Mouse (Mus musculus): Measurements from ENCODE around the gene Zfp110. TPM values are rescaled to one million over a fixed set of nuclear protein-coding genes. Genes with fewer than 3 reads are reported as not detected.
"Not testable (repeated sequence)": the region's sequence is repeated elsewhere in the genome, so short reads cannot be mapped to it uniquely, and the experiment has no call there.

The Zfp110 gene
- total RNA-seq (2021): 10 to 100 TPM; 14.5 to 16.7 TPM

GRCm38 (mm10) chr7:12834162-12835120 lies at the start of gene Zfp110:
Gene Zfp110 (plus strand): TSS chr7:12834761.
- intact Hi-C loops (cut with DNase I): no loop called here
- DNase-seq (ENCODE audit: extremely low spot score in 1 of 2, low spot score in 2 of 2): peak; percentile 77 to 93

DNA sequence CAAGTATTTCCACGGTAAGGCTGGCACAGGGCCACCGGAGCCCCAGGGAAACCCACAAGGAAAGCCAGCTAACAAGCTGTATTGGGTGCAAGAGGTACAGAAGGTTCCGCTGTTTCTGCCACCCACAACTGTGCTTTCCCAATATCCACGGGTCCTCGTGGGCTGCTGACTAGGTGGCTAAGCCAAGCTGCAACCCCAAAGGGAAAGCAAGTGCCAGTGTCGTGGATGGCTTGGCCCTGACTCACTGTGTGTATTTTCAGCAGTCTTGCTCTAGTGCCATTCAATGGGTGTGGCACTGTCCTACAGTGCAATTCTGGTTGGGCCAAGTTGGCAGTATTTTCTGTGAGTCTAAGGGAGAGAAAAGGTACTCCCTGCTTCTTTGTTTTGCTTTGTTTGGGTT lies 47.2 kb upstream of the Zfp110 start:
- intact Hi-C loops (cut with DNase I): no loop called here
- DNase-seq (ENCODE audit: extremely low spot score in 1 of 2, low spot score in 2 of 2): no peak

- intact Hi-C loops (cut with DNase I): no loop called here
- peak in 1 of 2 experiments; percentile 36 for DNase-seq (ENCODE audit: extremely low spot score in 1 of 2, low spot score in 2 of 2)
Measured at GRCm38 (mm10) chr7:12788025-12788424, 46.5 kb upstream of the Zfp110 start.

- intact Hi-C loops (cut with DNase I); DNase-seq (ENCODE audit: extremely low spot score in 1 of 2, low spot score in 2 of 2): not testable (repeated sequence)
Measured at GRCm38 (mm10) chr7:12792624-12793023, 41.9 kb upstream of the Zfp110 start.

- intact Hi-C loops (cut with DNase I): no loop called here
Measured at GRCm38 (mm10) chr7:12797971-12798370, 36.6 kb upstream of the Zfp110 start.

DNA sequence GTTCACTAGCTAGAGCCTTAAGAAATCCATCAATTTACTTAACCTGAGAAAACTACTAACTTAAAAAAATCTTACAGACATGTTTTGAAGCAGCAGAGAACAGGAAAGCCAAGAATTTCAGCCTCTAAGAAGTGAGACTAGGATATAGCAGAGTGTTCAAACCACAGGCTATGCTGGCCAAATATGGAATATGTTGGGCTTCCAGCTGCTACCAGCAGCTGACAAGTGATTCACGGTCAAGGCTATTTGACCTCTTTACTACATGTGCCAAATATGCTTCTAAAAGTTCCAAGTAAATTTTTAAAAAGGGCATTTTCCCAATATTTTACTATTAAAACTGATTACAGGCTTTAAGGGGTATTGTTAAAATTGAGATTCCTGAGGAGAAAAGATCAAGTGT lies 35.0 kb upstream of the Zfp110 start:
- intact Hi-C loops (cut with DNase I): no loop called here

More at GRCm38 (mm10) chr7:12797971-12798370, 36.6 kb upstream of the Zfp110 start:
- DNase-seq (ENCODE audit: extremely low spot score in 1 of 2, low spot score in 2 of 2): no peak

GRCm38 (mm10) chr7:12802866-12803726 lies 31.5 kb upstream of the Zfp110 start, which contains the start of gene Zscan18:
Gene Zscan18 (minus strand): TSS chr7:12803635.
- peak; percentile 82 to 90 for DNase-seq (ENCODE audit: extremely low spot score in 1 of 2, low spot score in 2 of 2)
- intact Hi-C loops (cut with DNase I): no loop called here

More for the DNA sequence above, 35.0 kb upstream of the Zfp110 start:
- no peak for DNase-seq (ENCODE audit: extremely low spot score in 1 of 2, low spot score in 2 of 2)

DNA sequence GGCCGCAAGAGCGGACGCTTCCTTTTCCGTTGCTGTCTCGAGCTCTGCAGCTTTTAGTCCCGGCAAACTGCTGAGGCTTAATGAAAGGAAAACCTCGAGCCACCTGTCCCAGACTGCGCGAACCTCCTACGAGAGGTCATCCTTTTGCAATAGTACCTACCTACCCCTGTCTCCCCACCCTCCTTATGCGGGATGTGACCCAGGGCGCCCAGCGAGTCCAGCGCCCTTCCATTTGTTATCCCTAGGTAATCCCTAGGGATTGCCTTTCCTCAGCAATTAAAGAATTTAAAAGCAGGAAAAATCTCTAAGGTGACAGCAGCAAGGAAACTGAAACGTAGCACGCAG lies 30.9 kb upstream of the Zfp110 start:
- intact Hi-C loops (cut with DNase I): no loop called here
- DNase-seq (ENCODE audit: extremely low spot score in 1 of 2, low spot score in 2 of 2): no peak

DNA sequence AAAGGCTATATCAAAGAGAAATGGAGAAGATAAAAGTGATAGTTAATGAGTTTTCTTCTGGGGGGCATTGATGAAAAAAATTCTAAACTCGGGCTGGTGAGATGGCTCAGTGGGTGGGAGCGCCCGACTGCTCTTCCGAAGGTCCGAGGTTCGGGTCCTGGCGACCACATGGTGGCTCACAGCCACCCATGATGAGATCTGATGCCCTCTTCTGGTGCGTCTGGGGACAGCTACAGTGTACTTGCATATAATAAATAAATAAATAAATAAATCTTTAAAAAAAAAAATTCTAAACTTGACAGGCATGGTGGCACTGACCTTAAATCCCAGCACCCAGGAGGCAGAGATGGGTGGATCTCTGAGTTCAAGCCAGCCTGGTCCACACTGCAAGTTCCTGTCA lies 19.0 kb upstream of the Zfp110 start:
- no peak for DNase-seq (ENCODE audit: extremely low spot score in 1 of 2, low spot score in 2 of 2)
- intact Hi-C loops (cut with DNase I): no loop called here

GRCm38 (mm10) chr7:12818521-12819295 lies 15.9 kb upstream of the Zfp110 start, which contains the start of gene Zfp329:
Gene Zfp329 (minus strand): TSS chr7:12818858.
- peak; percentile 90 to 95 for DNase-seq (ENCODE audit: extremely low spot score in 1 of 2, low spot score in 2 of 2)
- intact Hi-C loops (cut with DNase I): no loop called here

DNA sequence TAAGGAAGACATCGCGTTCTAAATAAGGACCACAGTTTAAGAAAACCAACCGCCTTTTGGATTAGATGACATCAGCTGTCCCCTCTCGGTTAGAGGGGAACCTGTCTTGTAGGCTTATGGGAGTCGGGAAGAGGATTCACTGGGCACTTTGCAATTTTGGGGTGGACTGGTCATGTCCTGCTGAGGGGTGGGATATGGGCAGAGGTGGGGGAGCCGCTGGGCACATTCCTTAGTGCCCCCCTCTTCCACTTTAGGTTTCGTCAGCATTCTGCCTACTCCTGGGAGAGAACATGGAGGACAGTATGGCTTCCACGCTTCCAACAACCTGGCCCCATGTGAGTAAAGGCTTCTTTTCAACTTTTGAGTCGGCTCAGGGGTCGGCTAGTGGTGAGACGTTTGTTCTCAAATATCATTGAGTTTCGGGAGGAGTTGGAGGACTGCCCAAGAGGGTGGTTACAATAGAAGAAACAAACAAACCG lies 671 bp downstream of the Zfp110 start:
- intact Hi-C loops (cut with DNase I): no loop called here
- peak in 1 of 2 experiments; percentile 46 for DNase-seq (ENCODE audit: extremely low spot score in 1 of 2, low spot score in 2 of 2)

DNA sequence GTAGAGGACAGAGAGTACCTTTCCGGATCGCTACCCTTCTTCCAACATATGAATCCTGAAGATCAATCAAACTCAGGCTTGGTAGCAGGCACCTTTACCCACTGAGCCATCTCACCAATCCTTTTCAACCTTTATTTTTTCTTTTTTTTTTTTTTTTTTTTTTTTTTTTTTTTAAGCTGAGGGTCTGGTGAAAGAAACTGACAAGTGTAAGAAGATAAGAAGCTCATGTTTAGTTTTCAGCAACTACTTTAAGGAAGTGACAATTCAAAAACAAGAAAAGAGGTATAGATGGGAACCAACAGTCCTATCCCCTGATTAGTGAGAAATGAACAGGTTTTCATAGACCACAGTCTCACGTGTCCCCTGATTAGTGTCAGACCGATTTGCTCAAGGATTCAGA lies 1.2 kb downstream of the Zfp110 start:
- intact Hi-C loops (cut with DNase I): no loop called here
- DNase-seq (ENCODE audit: extremely low spot score in 1 of 2, low spot score in 2 of 2): no peak

GRCm38 (mm10) chr7:12874301-12874700 lies 39.7 kb downstream of the Zfp110 start:
- intact Hi-C loops (cut with DNase I): no loop called here
- no peak for DNase-seq (ENCODE audit: extremely low spot score in 1 of 2, low spot score in 2 of 2)

DNA sequence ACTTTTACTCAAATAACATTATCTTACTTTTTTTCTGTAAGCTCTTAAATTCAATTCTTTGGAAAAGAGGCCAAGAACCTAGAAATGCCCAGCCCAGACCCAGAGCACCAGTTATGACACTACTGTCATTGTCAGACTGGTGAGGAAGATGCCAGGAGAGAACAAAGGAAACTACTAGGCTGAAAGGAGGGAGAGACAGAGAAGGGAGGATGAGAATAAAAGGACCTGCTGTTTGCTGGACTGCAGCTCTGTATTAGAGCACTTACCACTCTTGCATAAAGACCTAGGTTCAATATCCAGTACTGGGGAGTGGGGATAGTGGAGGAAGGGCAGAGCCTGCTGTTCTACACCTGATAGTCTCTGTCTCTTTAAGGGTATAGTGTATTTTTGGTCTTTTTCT lies 45.5 kb downstream of the Zfp110 start:
- DNase-seq (ENCODE audit: extremely low spot score in 1 of 2, low spot score in 2 of 2): no peak
- intact Hi-C loops (cut with DNase I): no loop called here

DNA sequence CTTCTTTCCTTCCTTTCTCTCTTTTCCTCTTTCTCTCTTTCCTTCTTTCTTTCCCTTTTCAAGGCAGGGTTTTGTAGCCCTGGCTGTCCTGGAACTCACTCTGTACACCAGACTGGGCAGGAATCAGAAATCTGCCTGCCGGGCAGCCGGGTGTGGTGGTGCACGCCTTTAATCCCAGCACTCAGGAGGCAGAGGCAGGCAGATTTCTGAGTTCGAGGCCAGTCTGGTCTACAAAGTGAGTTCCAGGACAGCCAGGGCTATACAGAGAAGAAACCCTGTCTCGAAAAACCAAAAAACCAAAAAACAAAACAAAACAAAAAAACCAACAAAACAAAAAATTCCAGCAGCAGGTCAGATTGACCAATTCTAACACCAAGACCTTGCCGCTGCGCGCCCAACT lies 45.9 kb downstream of the Zfp110 start:
- intact Hi-C loops (cut with DNase I); DNase-seq (ENCODE audit: extremely low spot score in 1 of 2, low spot score in 2 of 2): not testable (repeated sequence)

GRCm38 (mm10) chr7:12880911-12881660 lies 46.5 kb downstream of the Zfp110 start, which contains the start of gene Zfp128:
Gene Zfp128 (plus strand): TSS chr7:12881177.
- intact Hi-C loops (cut with DNase I): no loop called here
- peak; percentile 96 to 97 for DNase-seq (ENCODE audit: extremely low spot score in 1 of 2, low spot score in 2 of 2)

DNA sequence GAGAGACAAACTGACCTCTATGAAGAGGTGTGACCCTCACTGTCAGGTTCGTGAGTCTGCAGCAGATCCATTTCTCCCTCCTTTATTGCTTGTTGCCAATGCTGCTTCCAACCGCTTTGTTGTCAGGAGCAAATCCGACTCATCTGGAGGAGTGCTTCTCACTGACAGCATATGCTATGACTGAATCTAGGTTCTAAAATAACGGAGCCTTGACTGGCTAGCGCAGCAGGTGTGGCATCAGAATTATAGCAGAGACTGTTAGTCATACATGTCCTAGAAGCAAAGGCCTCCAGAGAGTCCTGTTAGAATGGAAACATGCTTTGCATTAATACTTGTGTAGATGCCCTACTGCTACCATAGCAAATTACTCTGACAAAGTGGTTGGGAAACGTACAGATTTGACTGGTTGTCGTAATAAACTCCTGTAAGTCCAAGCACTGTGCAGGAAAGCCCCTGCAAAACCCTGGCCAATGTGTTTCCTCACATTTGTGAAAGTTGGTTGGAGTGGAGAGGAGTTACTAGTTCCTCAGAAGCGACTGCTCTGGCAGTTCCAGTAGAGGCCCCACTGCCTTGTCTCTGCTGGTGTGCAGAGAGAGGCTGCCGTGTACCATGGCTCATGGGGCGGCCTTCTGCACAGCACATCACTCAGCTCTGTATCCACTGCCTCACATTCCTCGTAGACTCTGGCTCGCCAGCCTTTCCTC lies 52.2 kb downstream of the Zfp110 start:
- intact Hi-C loops (cut with DNase I): no loop called here
- DNase-seq (ENCODE audit: extremely low spot score in 1 of 2, low spot score in 2 of 2): no peak
